Mouse (Mus musculus): ENCODE measurements at regions not wholly inside any gene's neighbourhood (a gene's known extent, or its start where the extent isn't known, plus 50 kb on each side); places are given as distances from the start of the nearest gene placed in this dataset.

DNA sequence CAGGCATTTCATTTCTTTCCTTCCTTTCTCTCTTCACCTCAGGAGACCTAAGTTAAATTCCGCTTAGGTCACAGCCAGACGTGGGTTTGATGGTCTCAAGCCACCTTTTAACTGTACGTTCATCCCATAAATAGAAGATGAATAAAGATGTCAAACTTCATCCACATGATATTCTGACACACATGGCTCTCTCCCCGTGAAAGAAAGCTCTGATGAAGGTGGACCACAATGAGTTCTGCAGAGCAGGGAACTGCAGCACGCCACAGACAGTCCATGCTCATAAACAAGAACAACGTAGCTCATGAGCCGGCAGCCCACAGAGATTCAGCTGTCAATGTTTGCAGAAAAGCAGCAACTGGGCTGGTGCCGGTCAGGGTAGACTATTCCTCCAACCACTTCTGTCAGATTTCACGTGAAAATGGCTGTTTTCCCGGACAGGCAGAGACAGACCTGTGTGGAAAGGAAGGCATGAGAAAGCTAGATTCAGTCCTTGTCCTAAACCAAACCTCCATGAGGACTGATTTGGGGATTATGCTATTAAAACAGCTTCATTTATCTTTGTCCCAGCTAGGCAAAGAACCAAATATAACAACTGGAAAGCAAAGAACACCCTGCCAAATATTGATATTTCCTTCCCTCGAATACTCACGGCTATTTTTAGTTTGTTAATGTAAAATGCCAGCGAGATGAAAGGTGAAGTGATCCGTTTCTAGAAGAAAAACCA lies 165.5 kb downstream of the Icos start:
- Histone ChIP-seq H3K4me3 (ENCODE audit: insufficient read depth, low read depth, low read length) (no peak overlapping the region), H3K27ac (replicated peaks; ENCODE audit: low read depth, low read length) (no peak overlapping the region), H3K4me1 (ENCODE audit: control insufficient read depth, insufficient read depth, insufficient read length, low read length) (peaks cover 32% of the 10 kb centered on the region)

DNA sequence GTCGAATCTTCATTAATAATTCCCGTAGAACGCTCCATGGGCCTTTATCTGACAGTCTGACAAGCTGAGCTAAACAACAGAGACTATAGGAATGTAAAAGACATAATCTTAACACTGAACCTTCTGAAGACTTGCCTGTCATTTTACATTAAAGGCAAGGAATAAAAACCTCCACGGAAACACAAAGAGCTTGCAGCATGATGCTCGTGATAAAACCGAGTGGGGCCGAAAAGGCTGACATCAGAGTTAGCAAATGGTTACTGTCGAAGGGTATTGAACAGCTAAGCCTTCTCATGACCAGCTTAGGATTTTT lies 166.0 kb downstream of the Icos start:
- H3K27ac ChIP-seq (replicated peaks; ENCODE audit: low read depth, low read length) = no peak overlapping the region
- no peak overlapping the region for H3K4me3 ChIP-seq (ENCODE audit: insufficient read depth, low read depth, low read length)
- H3K4me1 ChIP-seq (ENCODE audit: control insufficient read depth, insufficient read depth, insufficient read length, low read length) = peaks cover 32% of the 10 kb centered on the region

DNA sequence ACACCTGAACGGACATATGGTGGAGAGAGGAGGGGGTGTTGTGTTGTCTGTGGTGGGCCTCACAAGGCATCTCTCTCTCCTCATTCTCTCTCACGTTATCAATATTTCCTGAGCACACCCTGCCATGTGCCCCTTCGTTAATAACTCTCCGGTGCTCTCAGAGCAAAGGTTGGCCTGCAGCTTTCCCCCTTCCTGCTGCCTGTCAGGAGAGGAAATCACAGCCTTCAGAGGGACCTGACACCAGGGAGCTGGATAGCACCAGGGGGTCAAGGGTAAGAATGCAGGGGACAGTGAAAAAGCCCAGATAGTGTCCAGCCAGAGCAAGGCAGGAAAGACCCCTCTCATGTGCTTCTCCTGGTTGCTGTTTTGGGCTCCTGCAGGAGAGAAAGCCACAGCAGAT lies 167.3 kb downstream of the Icos start:
- Histone ChIP-seq H3K27ac (replicated peaks; ENCODE audit: low read depth, low read length) (no peak overlapping the region), H3K4me3 (ENCODE audit: insufficient read depth, low read depth, low read length) (no peak overlapping the region), H3K4me1 (ENCODE audit: control insufficient read depth, insufficient read depth, insufficient read length, low read length) (peaks cover 32% of the 10 kb centered on the region)

DNA sequence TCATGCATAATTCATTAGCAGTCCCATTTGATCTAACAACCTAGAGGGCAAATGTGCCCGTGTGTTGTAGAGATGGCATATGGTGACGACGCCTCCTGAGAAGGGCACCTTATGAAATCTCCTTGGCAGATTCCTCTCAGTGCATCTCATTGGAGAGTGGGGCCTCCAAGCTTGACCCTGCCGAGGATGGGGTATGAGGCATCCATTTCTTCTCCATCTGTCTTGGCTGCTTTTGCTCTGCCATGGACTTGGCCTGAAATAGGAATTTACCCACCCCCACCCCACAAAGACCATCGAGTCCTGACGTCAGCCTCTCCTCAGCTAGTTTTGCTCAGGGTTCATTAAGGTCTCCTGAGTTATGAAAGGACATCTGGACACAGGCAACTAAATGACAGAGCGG lies 167.8 kb downstream of the Icos start:
- Histone ChIP-seq H3K4me1 (ENCODE audit: control insufficient read depth, insufficient read depth, insufficient read length, low read length) (peaks cover 28% of the 10 kb centered on the region), H3K27ac (replicated peaks; ENCODE audit: low read depth, low read length) (no peak overlapping the region; the same call in 1 of the 2 replicates), H3K4me3 (ENCODE audit: insufficient read depth, low read depth, low read length) (no peak overlapping the region)

DNA sequence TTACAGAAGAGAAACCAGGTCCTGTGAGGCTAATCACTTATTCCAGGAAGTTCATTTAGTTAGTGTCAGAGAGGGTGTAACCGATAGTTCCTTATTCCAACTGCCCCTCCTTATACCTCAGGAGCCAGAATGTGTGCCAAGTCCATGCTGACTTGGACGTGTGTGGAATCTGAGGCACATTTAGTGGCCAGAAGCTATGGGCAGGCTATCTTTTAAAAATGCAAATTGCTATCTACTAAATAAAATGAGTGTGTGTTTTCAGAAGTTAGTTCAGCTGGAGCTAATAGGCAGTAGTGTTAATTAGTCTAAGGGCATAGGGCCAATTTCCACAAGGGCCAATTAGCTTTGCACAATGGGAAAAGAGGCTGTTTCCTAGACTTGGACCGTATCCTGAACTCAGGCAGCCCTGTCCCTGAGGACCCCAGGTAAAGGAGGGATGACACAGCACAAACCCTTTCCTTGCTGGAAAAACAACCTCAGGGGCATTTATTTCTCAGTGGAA lies 168.5 kb downstream of the Icos start:
- Histone ChIP-seq H3K4me1 (ENCODE audit: control insufficient read depth, insufficient read depth, insufficient read length, low read length) (peaks cover 23% of the 10 kb centered on the region; the same call in 1 of the 2 replicates), H3K4me3 (ENCODE audit: insufficient read depth, low read depth, low read length) (no peak overlapping the region), H3K27ac (replicated peaks; ENCODE audit: low read depth, low read length) (no peak overlapping the region)

DNA sequence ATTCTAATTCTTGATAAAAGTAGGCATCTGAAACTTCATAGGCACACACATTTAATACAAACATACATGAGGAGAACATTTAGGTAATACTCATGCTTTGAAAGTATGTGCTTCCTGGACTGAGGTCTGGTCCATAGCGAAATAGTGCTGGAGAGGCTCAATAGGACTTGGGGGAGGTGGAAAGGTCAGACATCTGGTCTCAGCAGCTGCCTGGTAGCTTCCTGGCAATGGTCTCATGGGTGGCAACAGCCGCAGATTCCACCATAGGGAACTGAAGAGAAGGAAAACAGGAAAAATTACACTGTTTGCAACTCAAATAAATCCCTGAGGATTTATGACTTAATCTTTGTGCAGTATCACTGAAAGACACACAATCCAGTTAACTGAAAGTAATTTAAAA lies 174.0 kb downstream of the Icos start:
- H3K27ac ChIP-seq (replicated peaks; ENCODE audit: low read depth, low read length) = no peak overlapping the region
- H3K4me1 ChIP-seq (ENCODE audit: control insufficient read depth, insufficient read depth, insufficient read length, low read length) = peaks cover 2% of the 10 kb centered on the region; the same call in 1 of the 2 replicates
- no peak overlapping the region for H3K4me3 ChIP-seq (ENCODE audit: insufficient read depth, low read depth, low read length)

DNA sequence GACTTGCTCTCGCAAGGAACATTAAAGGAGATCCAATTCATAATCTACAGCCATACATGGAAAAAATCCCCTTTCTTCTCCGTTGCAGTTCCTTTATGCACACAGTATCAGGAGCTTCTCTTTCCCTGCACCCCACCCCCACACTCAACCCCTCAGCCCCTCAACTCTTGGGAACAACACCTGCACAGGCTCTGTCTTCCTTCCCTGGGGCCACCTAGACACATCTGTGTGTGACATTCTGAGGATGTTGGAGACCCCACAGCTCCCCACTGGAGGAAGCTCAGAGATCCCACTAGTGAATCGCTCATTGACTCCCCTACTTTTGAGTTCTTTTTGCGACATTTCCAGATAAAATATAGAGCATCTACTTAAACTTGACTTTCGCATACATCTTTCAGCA lies 174.4 kb downstream of the Icos start:
- Histone ChIP-seq H3K4me3 (ENCODE audit: insufficient read depth, low read depth, low read length) (no peak overlapping the region), H3K4me1 (ENCODE audit: control insufficient read depth, insufficient read depth, insufficient read length, low read length) (peaks cover 2% of the 10 kb centered on the region; the same call in 1 of the 2 replicates), H3K27ac (replicated peaks; ENCODE audit: low read depth, low read length) (no peak overlapping the region)

DNA sequence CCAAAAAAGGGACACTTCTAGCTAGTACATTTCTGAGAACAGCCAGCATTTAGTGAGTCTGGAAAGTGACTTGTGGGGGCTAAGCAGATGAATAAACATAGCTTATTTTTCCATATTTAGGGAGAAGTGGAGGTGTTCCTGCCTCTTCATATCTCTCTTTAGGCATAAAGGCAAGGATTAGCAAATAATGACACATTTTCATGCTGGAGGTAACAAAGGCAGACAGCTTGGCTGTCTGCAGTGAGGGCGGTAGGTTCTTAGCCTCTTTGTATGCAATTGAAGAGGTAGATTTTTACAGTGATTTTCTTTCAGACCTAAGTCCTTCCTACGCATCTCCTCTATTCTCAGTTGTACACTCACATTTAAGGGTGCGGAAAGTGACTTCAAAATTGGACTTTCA lies 176.5 kb downstream of the Icos start:
- Histone ChIP-seq H3K27ac (replicated peaks; ENCODE audit: low read depth, low read length) (no peak overlapping the region), H3K4me3 (ENCODE audit: insufficient read depth, low read depth, low read length) (no peak overlapping the region), H3K4me1 (ENCODE audit: control insufficient read depth, insufficient read depth, insufficient read length, low read length) (peaks cover 2% of the 10 kb centered on the region; the same call in 1 of the 2 replicates)

DNA sequence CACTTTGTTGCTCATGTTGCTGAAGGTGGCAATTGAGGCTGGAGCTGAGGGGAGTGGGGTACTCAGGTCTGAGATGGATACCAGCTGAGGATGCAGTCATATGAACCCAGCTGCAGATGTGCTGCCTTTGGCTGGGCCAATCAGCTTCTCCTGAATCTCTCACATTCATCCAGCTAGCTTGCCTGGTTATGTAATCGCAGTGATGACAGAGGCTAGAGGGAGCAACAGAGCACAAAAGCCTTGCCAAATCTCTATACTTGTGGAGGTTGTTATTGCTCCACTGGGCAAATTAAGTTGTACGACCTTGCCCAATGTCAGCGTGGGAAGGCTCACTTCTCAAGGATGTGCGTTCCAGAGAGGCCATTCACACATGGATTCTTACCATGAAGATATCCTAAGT lies 179.5 kb downstream of the Icos start:
- Histone ChIP-seq H3K27ac (replicated peaks; ENCODE audit: low read depth, low read length) (no peak overlapping the region), H3K4me3 (ENCODE audit: insufficient read depth, low read depth, low read length) (no peak overlapping the region), H3K4me1 (ENCODE audit: control insufficient read depth, insufficient read depth, insufficient read length, low read length) (no peaks in the 10 kb centered on the region)

DNA sequence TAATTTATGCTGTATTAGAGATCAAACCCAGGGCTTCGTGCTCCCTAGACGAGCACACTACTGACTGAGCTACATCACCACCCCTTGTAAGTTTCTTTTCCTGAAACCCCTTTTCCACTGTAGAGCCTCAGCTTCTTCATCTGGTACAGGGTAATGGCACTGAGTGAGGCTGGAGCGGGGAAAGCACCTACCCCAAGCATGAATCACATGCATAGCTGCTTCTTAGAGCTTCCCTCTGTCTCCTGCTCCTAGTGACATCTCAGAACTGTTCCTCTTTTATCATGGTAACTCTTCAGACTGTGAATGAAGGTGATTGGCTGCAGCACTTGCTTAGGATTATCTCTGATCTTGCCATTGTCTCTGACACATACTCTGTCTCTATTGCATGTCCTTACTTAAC lies 182.8 kb downstream of the Icos start:
- H3K4me1 ChIP-seq (ENCODE audit: control insufficient read depth, insufficient read depth, insufficient read length, low read length) = no peaks in the 10 kb centered on the region
- no peak overlapping the region for H3K27ac ChIP-seq (replicated peaks; ENCODE audit: low read depth, low read length)
- H3K4me3 ChIP-seq (ENCODE audit: insufficient read depth, low read depth, low read length) = no peak overlapping the region

DNA sequence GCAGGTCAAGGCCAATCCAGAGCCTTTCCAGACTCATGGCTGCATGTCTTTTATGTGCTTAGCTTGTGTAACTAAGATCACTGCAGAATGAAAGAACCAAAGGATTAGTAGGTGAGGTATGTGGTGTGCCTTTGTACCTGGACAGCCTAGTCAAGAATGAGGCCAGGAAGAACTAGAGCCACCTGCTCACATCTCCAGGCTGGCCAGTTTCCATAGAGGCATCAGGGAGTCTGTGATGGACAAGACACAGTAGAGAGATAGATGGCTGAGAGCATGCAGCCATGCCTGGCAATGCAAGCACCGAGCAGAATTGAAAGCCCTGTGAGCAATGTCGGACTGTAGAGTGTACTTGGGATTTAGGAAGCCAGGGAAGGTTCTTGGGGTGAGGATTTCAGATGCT lies 186.5 kb downstream of the Icos start:
- Histone ChIP-seq H3K4me1 (ENCODE audit: control insufficient read depth, insufficient read depth, insufficient read length, low read length) (no peaks in the 10 kb centered on the region), H3K27ac (replicated peaks; ENCODE audit: low read depth, low read length) (no peak overlapping the region), H3K4me3 (ENCODE audit: insufficient read depth, low read depth, low read length) (no peak overlapping the region)

DNA sequence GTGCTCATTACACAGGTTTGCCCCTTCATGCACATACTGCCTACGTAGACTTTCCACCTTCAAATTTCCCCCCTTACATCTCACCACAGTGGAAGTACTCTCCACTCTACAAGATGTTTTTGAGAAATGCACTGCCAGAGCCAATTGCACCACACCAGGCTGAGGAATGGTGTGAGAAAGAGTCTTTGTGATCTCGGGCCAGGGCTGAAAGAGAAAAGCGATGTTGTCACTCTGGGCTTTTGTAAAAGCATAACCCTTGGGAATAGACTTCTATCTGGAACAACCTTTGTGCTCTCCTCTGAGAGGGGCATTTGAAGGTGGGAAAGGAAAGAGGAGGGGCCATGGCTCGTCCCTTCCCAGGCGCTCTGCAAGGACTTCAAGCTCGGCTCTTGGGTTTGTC lies 194.2 kb downstream of the Icos start:
- Histone ChIP-seq H3K4me1 (ENCODE audit: control insufficient read depth, insufficient read depth, insufficient read length, low read length) (peaks cover 5% of the 10 kb centered on the region; the same call in 1 of the 2 replicates), H3K4me3 (ENCODE audit: insufficient read depth, low read depth, low read length) (no peak overlapping the region), H3K27ac (replicated peaks; ENCODE audit: low read depth, low read length) (no peak overlapping the region)

DNA sequence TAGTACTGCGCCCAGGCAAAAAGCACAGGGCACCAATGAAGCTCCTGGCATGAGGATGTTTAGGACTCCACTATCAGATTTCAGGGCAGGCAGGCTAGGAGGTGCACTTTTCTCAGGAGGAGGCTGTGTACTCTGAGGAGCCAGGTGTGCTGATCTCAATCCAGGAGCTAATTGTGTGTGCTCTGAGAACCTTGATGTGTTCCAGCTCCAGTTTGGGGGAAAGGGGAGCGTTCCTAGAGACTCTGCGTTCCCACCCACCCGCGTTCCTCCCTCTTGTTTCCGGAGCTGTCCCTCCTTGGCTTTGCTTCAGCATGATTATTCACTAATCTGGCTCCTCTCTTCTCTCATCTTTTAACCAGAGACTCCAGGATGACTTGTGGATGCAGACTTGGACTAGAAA lies 195.2 kb downstream of the Icos start:
- H3K4me1 ChIP-seq (ENCODE audit: control insufficient read depth, insufficient read depth, insufficient read length, low read length) = peaks cover 5% of the 10 kb centered on the region; the same call in 1 of the 2 replicates
- H3K4me3 ChIP-seq (ENCODE audit: insufficient read depth, low read depth, low read length) = no peak overlapping the region
- H3K27ac ChIP-seq (replicated peaks; ENCODE audit: low read depth, low read length) = no peak overlapping the region

DNA sequence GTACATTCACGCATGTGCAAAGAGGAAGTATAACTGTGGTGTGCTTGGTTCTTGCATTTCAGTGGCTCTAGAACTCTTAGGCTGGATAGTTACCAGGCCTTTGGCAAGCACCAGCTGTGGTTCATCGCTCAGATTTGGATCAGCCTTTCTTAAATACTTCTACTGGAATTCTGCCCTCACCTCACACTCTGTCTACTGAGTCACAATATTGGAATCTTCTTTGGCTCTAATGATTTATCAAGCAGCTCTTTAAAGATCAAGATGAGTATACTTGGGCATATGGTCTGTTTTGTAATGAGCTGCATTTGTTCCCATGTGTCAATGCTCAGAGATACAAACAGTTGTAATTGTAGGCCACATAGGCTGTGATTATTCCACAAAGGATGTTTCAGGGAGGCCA lies 197.5 kb downstream of the Icos start:
- Histone ChIP-seq H3K27ac (replicated peaks; ENCODE audit: low read depth, low read length) (no peak overlapping the region), H3K4me3 (ENCODE audit: insufficient read depth, low read depth, low read length) (no peak overlapping the region), H3K4me1 (ENCODE audit: control insufficient read depth, insufficient read depth, insufficient read length, low read length) (peaks cover 5% of the 10 kb centered on the region; the same call in 1 of the 2 replicates)

DNA sequence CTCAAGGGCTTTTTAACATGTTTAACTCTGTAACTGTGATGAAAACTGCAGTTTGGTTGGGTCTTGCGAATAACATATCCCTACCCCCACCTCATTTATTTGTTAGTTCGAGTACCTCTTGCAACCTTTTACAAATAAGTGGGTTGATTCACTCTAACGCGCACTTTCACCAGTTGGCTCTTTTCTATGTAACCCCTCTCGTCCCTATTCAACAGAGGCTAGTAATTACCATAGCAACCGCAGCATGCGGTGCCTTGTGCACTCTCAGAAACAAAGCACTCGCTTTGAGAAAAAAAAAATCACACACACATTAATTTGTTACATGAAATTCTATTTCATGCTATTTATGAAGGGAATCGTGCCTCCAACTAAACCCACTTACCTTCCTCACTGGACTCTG lies 201.7 kb downstream of the Icos start:
- no peak overlapping the region for H3K4me3 ChIP-seq (ENCODE audit: insufficient read depth, low read depth, low read length)
- H3K27ac ChIP-seq (replicated peaks; ENCODE audit: low read depth, low read length) = no peak overlapping the region
- peaks cover 2% of the 10 kb centered on the region; the same call in 1 of the 2 replicates for H3K4me1 ChIP-seq (ENCODE audit: control insufficient read depth, insufficient read depth, insufficient read length, low read length)

DNA sequence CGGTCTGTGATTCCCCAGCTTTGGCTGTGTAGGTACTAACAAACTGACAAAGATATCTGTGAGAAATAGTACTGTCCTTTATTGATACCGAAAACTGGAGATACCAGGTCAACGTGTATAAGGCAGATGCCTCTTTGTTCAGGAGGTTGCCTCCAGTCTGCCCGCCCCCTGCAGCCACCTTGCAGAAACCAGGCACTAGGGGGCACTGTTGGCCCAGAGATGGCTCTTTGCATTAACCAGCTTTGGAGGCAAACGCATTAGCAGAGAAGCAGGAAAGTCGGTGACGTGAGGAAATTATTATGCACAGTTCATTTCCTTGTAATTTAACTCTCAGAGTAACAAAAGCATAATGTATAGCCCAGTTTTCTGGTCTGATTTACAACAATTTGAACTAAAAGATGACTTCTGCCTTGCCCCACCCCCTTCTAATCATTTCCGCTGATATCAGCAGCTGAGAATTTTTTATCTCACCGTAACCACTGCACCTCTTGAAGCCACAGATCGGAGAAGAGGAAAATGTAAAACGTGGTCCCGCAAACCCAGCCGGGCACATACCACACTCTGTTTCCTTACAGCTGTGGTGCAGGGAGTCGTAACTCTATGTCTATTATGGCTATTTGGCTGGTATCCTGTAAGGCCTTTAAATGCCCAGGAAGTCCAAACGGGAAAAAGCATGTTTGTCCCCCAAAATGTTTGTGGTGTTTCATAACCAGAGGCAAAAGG lies 203.5 kb downstream of the Icos start:
- H3K4me1 ChIP-seq (ENCODE audit: control insufficient read depth, insufficient read depth, insufficient read length, low read length) = peaks cover 2% of the 10 kb centered on the region; the same call in 1 of the 2 replicates
- H3K4me3 ChIP-seq (ENCODE audit: insufficient read depth, low read depth, low read length) = peak overlapping the region; percentile 29
- H3K27ac ChIP-seq (replicated peaks; ENCODE audit: low read depth, low read length) = peak overlapping the region; percentile 70

All from brown adipose tissue, adult 24 weeks (tissue).